Mouse (Mus musculus) ovary, postnatal 10 days (tissue): ENCODE data around the gene Fam168a.

Source experiments
- DNase-seq: peaks from one replicate; pipeline ENCODE4 v3.0.0; 2022; ENCODE audit warnings: low spot score

The Fam168a gene

GRCm38 (mm10) chr7:100868551-100868950 lies 162.1 kb downstream of the Fam168a start:
- DNase-seq = no peak

- DNase-seq = no peak
Observed at GRCm38 (mm10) chr7:100869877-100870629, 163.6 kb downstream of the Fam168a start.

GRCm38 (mm10) chr7:100871355-100871754 lies 164.9 kb downstream of the Fam168a start:
- no peak for DNase-seq

GRCm38 (mm10) chr7:100871892-100872291 lies 165.5 kb downstream of the Fam168a start:
- no peak for DNase-seq

DNA sequence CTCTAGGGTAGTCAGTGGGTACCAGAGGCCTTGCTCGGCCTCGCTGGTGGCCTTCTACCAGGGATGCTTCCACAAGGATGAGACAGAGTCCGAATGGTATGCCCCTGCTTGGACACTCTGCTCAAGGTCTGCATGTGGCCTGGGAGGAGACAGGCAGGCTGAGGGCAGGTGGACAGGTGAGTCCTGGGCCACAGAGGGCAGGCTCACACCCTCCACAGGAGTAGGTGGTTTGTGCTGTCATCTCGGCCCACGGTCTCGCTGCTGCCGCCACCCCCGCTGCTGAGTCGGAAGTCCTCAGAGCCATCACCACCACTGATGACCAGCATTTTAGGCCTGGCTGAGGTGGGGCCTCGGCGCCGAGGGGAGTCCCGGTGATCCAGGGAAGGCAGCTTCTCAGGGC lies 166.8 kb downstream of the Fam168a start:
- no peak for DNase-seq

- DNase-seq = no peak
Observed at GRCm38 (mm10) chr7:100875822-100876221, 169.4 kb downstream of the Fam168a start.

- no peak for DNase-seq
Observed at GRCm38 (mm10) chr7:100876293-100876692, 169.9 kb downstream of the Fam168a start.

DNA sequence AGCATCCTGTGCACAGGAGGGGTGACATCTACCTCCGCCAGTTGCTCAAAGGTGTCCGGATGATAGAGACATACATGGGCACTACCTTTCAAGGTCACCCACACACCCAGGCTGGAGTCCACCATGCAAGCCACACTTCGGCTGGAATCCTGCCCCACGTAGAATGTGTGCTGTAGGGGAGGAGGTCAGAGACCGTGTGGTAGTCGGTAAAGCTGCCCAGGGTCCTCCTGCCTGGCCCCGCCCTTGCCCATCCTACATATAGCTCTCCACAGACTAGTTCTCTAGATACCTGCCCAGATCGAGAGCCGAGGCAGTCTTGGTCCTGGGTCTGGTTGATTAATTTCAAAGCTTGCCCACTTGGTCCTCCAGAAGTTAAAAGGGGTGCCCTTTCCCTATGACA lies 170.3 kb downstream of the Fam168a start:
- no peak for DNase-seq

GRCm38 (mm10) chr7:100879595-100879994 lies 173.2 kb downstream of the Fam168a start:
- DNase-seq = peak; percentile 39

DNA sequence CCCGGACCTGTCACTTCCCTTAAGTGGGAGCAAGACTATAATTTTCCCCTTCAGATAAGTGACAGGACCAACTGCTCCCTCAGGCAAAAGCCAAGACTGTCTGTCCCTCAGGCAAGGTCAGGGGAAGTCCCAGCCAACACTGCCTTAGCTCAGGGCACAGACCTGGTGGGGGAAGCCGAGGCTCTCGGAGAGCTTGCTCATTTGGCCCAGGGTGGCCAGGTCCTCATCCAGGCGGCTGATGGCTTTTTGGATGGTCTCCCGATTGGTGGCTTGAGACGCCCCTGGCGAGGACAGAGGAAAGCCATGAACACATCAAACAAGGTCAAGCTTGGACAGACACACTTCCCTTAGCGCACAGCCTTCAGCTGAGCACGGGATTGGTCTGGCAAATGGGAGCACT lies 175.1 kb downstream of the Fam168a start:
- no peak for DNase-seq

DNA sequence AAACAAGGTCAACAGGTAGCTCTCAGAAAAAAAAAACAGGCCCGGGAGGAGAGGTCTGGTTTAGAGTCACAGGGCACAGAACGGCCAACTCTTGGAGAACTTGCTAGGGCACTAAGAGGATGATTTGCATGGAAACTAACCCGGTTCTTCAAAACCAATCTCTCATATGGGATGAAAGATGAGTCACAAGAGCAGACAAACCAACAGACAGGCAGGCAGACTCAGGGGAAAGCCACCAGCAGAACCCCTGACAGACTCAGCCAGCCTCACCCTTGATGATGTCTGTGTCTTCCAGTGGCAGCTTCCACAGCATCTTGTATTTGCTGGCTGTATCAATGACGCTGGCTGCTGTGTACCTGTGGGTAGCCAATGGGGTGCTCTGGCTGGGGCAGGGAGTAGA lies 175.5 kb downstream of the Fam168a start:
- no peak for DNase-seq

DNA sequence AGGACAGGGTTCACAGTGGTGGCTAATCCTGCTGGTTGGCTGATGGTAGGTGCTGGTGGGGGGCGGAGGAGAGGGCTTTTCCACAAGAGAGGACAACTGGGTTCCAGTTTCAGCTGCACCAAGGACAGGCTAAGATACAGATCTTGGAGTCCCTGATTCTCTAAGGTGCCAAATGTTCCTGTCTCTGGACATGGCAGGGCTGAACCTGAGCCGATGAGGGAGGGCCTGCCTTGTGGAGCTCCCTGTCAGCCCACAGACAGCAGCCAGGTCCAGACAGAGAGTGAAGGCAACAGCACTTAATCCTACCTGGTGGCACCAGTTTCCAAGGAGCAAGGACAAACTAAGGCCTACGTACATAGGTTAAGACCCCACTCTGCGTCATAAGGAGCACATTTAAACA lies 178.0 kb downstream of the Fam168a start:
- no peak for DNase-seq

DNA sequence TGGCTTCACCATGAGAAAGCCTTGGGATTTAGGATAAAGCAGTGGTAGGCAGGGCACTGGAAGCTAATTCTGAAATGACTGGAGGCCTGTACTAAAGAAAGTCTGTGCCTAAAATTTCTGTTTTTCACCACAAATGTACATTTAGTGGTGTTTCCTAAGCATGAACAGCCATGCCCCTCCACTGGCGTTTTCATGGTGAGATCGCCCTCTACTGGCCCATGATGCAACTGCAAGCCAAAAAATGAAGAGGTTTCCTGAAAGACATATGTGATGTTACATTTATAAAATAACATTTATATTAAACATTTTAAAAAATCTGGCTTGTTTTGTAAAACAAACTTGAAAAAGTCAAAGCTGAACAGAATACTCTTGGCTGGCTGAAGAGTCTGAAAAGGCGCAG lies 180.1 kb downstream of the Fam168a start:
- no peak for DNase-seq
